Mouse (Mus musculus) megakaryocyte, embryonic 14.5 days (primary cell): ENCODE data around the gene Msl1.

Experiments
- FLI1 ChIP-seq: IDR thresholded peaks from 2 replicates; pipeline ENCODE4 v1.6.1; 2012; ENCODE audit warnings: low read length, inconsistent platforms, mixed read lengths
- GATA1 ChIP-seq: IDR thresholded peaks from 3 replicates; pipeline ENCODE4 v1.6.1; 2012; ENCODE audit warnings: mixed read lengths, low read length, inconsistent platforms, borderline replicate concordance

GRCm38 (mm10) chr11:98835725-98836124 lies 40.4 kb downstream of the Msl1 start:
- TF ChIP-seq FLI1 (no peak), GATA1 (no peak)
